Mouse (Mus musculus) embryonic facial prominence, embryonic 11.5 days (tissue): ENCODE measurements around the gene Ighmbp2. TPM values are rescaled to one million over a fixed set of nuclear protein-coding genes. Genes with fewer than 3 reads are reported as not detected.
A peak's percentile ranks its signal among the peaks of the same experiment; 100 is the strongest.

Experiments
- ATAC-seq: fragments of 200-750 bp; cut with Nextera tagmentation; replicated peaks from 2 replicates; pipeline ENCODE4 v1.8.0; 2017; ENCODE audit warnings: low read depth; ENCODE audit not compliant: insufficient number of reproducible peaks, low FRiP score, low TSS enrichment
- DNase-seq: peaks from one replicate; pipeline ENCODE4 v3.0.0-alpha.2; 2015; ENCODE audit warnings: low spot score
- H3K27ac ChIP-seq: fragments of 300-500 bp; sonication (generic); replicated peaks from 2 replicates; pipeline ENCODE4 v1.5.1; 2014; ENCODE audit warnings: mild to moderate bottlenecking, low read depth, low read length, control low read depth
- H3K27me3 ChIP-seq: fragments of 300-500 bp; sonication (generic); 2 replicates; pipeline ENCODE4 v1.6.1; 2014; ENCODE audit warnings: mild to moderate bottlenecking, low read length, moderate library complexity, mixed read lengths; ENCODE audit not compliant: control insufficient read depth, insufficient read depth
- H3K36me3 ChIP-seq: fragments of 300-500 bp; sonication (generic); replicated peaks from 2 replicates; pipeline ENCODE4 v1.6.1; 2014; ENCODE audit warnings: low read depth, mild to moderate bottlenecking, low read length, moderate library complexity, mixed read lengths; ENCODE audit not compliant: control insufficient read depth, insufficient read depth
- H3K4me1 ChIP-seq: fragments of 300-500 bp; sonication (generic); 2 replicates; pipeline ENCODE4 v1.6.1; 2014; ENCODE audit warnings: low read length, mixed read lengths; ENCODE audit not compliant: control insufficient read depth, insufficient read depth
- H3K4me2 ChIP-seq: fragments of 300-500 bp; sonication (generic); 2 replicates; pipeline ENCODE4 v1.6.1; 2014; ENCODE audit warnings: low read depth, mild to moderate bottlenecking, control low read depth, low read length, moderate library complexity
- H3K4me3 ChIP-seq: fragments of 300-500 bp; sonication (generic); 2 replicates; pipeline ENCODE4 v1.5.1; 2014; ENCODE audit warnings: low read depth, low read length, control low read depth
- H3K9ac ChIP-seq: fragments of 300-500 bp; sonication (generic); replicated peaks from 2 replicates; pipeline ENCODE4 v1.6.1; 2014; ENCODE audit warnings: mild to moderate bottlenecking, control low read depth, low read length
- H3K9me3 ChIP-seq: fragments of 300-500 bp; sonication (generic); replicated peaks from 2 replicates; pipeline ENCODE4 v1.6.1; 2016; ENCODE audit warnings: mild to moderate bottlenecking, low read length, inconsistent platforms, mixed read lengths; ENCODE audit not compliant: control insufficient read depth
- WGBS: fragments of 180-500 bp; shearing (Covaris S2); extraction: QIAGEN DNeasy Blood & Tissue Kit; methylation state at CpG from one replicate; pipeline ENCODE4 v1.1.7; 2014; 5-methylcytosine and 5-hydroxymethylcytosine counted together
- polyA plus RNA-seq: library from polyadenylated mRNA; unstranded; fragments of >200 nt; fragmentation: Nextera tagmentation; extraction: Ambion mirVana; gene quantifications from 2 replicates; pipeline ENCODE4 v1.2.1, GENCODE M21; 2014

Ighmbp2 gene
- polyA plus RNA-seq, 1 experiment from 2014 or later: 6.0 TPM

DNA sequence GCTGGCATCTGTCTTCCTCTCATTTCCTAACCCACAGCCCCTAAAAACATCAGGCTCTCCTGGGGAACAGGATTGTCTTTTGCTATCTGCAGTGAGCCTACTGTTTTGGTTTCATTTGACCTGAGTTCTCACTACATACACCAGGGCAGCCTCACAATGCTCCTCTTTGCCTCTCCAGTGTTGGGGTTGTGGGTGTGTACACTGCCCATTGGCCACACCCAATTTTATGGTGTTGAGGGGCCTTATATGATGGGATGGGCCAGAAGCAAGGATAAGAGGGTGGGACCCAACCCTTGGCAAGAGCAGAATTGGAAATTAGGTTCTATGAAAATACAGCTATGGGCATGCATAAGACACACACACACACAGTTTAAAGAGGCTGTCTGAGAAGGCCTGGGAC lies 14.2 kb upstream of the Ighmbp2 start:
- no peak overlapping the region for H3K9ac ChIP-seq
- no peaks in the 10 kb centered on the region for H3K36me3 ChIP-seq
- no peak overlapping the region for H3K4me2 ChIP-seq
- no peak for DNase-seq
- H3K9me3 ChIP-seq: no peaks in the 10 kb centered on the region
- H3K4me1 ChIP-seq: no peaks in the 10 kb centered on the region
- H3K4me3 ChIP-seq: no peak overlapping the region
- ATAC-seq: no peak
- H3K27ac ChIP-seq: no peak overlapping the region
- H3K27me3 ChIP-seq: no peaks in the 10 kb centered on the region

DNA sequence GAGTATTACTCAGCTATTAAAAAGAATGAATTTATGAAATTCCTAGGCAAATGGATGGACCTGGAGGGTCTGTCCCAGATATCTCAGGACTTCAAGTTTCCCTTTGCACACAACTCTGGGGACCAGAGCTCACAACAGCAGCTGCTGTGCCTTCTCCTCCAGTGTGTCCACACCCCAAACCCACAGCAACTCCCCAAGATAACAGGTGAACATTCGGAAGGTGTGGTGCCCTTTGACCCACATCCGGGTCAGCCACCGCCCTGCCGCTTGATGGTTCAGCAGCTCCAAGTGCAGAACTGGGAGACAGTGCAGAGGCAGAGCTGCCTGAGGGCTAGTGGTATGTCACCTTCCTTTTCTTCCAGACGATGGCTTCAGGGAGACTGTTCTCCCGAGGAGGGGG lies 12.4 kb upstream of the Ighmbp2 start:
- WGBS: 89% methylated on average over 6 of the region's 6 CpGs

DNA sequence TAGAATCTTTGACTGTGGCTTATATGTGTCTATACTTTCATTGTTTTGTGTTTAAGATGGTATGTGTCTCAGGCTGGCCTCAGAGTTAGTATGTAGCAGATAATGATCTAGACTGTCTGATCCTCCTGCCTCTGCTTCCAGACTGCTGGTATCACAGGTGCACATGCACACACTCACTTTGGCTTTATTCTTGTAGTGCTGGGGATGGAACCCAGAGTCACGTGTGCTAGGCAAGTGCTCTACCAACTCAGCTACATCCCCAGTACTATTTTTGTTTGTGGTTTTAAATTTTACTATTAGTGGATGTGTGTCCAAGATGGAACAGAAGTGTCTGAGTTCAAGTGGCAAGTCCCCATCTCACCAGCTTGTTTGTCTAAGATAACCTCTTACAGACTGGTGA lies 10.2 kb upstream of the Ighmbp2 start:
- Histone ChIP-seq H3K4me2 (no peak overlapping the region), H3K4me1 (no peaks in the 10 kb centered on the region), H3K4me3 (no peak overlapping the region), H3K9me3 (no peaks in the 10 kb centered on the region), H3K36me3 (peaks cover 8% of the 10 kb centered on the region), H3K27ac (no peak overlapping the region), H3K27me3 (no peaks in the 10 kb centered on the region), H3K9ac (no peak overlapping the region)
- ATAC-seq (no peak), DNase-seq (no peak)
- 89% methylated on average over 1 of the region's 1 CpGs for WGBS

More for the DNA sequence above, 12.4 kb upstream of the Ighmbp2 start:
- Histone ChIP-seq H3K9me3 (no peaks in the 10 kb centered on the region), H3K4me3 (no peak overlapping the region), H3K27me3 (no peaks in the 10 kb centered on the region), H3K4me2 (no peak overlapping the region), H3K9ac (no peak overlapping the region), H3K36me3 (no peaks in the 10 kb centered on the region; the same call in 1 of the 2 replicates), H3K4me1 (no peaks in the 10 kb centered on the region), H3K27ac (no peak overlapping the region)
- ATAC-seq: no peak
- DNase-seq: no peak

DNA sequence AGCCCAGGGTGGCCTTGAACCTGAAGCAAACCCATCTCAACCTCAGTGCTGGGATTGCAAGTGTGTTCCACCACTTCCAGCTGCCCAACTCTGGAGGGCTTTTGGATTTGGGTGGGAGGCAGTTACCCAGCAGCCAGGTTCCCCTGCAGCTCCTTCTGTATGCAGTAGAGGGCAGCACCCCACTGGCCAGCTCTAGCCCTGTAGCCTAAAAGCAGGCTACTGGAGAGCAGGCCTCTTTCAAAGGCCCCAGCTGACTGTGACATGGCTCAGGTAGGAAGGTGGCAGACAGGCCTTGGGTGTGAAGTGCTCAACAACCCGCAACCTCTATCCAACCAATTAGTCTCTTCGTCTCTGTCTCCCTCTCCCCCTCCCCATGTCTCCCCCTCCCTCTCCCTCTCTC lies 9.2 kb upstream of the Ighmbp2 start:
- DNase-seq: peak; percentile 61
- no peaks in the 10 kb centered on the region for H3K9me3 ChIP-seq
- H3K36me3 ChIP-seq: peaks cover 8% of the 10 kb centered on the region
- H3K4me3 ChIP-seq: no peak overlapping the region
- H3K9ac ChIP-seq: no peak overlapping the region
- peak; percentile 63; the same call in 1 of the 2 replicates for ATAC-seq
- no peak overlapping the region for H3K4me2 ChIP-seq
- H3K4me1 ChIP-seq: no peaks in the 10 kb centered on the region
- H3K27me3 ChIP-seq: no peaks in the 10 kb centered on the region
- WGBS: 85% methylated on average over 2 of the region's 2 CpGs
- no peak overlapping the region for H3K27ac ChIP-seq

DNA sequence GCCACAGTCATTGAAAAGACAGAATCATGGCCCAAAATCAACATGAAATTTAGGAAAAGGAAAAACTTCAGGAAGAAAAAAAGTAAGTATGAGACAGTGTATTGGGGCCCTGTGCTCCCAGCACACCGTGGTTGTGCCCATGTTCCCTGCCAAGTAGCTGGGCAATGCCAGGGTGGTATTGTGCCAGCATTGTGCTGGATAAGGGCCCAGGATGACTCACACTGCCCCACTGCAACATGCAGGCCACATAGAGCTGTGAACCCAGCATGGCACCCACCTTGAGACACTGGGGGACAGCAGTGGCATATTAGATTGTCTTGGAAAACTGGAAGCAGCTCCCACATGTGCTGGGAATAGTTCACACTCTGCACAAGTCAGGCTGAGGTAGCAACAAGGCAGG lies 6.2 kb upstream of the Ighmbp2 start:
- peaks cover 8% of the 10 kb centered on the region for H3K36me3 ChIP-seq
- no peak for ATAC-seq
- WGBS: 89% methylated on average over 1 of the region's 1 CpGs

DNA sequence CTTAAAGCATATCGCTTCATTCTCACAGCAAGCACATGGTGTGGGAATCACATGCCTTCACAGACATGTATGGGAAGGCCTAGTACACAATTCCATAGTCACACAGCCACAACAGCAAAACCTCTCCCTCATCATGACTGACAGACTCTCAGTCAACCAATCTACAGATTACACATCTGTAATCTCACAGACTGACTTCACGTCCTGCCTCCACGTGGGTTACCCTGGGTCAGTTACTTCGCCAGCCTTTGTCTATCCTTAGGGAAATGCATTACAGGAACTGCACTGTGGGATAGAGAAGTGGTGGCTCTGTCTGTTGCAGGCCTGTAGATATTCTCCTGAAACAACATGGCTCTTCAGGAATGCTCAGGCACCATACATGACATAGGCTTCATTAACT lies 931 bp downstream of the Ighmbp2 start:
- peak overlapping the region; percentile 81 for H3K4me3 ChIP-seq
- H3K27ac ChIP-seq: no peak overlapping the region

More for the DNA sequence above, 6.2 kb upstream of the Ighmbp2 start:
- no peak overlapping the region for H3K4me2 ChIP-seq
- no peaks in the 10 kb centered on the region for H3K4me1 ChIP-seq
- DNase-seq: no peak
- no peak overlapping the region for H3K27ac ChIP-seq
- H3K9ac ChIP-seq: no peak overlapping the region
- H3K9me3 ChIP-seq: no peaks in the 10 kb centered on the region
- H3K27me3 ChIP-seq: no peaks in the 10 kb centered on the region
- H3K4me3 ChIP-seq: no peak overlapping the region

DNA sequence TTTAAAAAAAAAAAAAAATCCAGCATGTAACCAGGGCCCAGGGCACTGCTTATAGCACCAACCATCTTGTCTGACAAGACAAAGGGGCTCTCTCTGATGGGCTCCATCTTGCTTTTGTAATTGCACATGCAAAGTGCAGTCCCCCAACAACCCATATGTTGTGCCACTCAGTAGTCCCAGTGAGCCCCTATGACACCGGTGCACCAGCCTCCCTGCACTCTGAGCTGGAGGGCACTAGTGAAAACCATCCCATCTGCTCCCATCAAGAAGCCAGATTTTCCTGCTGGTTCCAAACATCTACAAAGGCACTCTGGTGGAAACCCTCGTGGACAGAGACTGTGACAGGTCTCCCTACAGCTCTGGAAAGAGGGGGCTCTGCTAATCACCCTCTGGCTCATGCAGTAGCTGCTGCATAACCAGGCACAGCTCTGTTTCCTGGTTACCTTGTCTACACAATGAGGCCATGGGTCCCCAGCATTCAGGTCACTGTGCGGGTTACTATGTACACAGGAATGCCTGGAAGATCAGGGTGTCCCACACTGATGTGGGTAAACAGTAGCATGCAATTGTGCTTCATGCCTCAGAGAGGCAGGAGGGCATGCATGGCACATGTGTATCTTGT lies 7.0 kb downstream of the Ighmbp2 start:
- ATAC-seq: no peak
- H3K4me1 ChIP-seq: no peaks in the 10 kb centered on the region
- no peak overlapping the region for H3K27ac ChIP-seq
- no peaks in the 10 kb centered on the region for H3K9me3 ChIP-seq
- no peak overlapping the region for H3K4me3 ChIP-seq
- H3K27me3 ChIP-seq: no peaks in the 10 kb centered on the region
- 89% methylated on average over 3 of the region's 3 CpGs for WGBS
- no peak overlapping the region for H3K9ac ChIP-seq
- no peak for DNase-seq
- H3K36me3 ChIP-seq: peaks cover 8% of the 10 kb centered on the region
- no peak overlapping the region for H3K4me2 ChIP-seq

More for the DNA sequence above, 931 bp downstream of the Ighmbp2 start:
- peak overlapping the region; percentile 81 for H3K9ac ChIP-seq
- no peak for ATAC-seq
- no peaks in the 10 kb centered on the region for H3K27me3 ChIP-seq
- 73% methylated on average over 4 of the region's 4 CpGs for WGBS
- peak overlapping the region; percentile 54 for H3K4me2 ChIP-seq
- H3K4me1 ChIP-seq: no peaks in the 10 kb centered on the region
- H3K36me3 ChIP-seq: peaks cover 2% of the 10 kb centered on the region
- no peak for DNase-seq
- H3K9me3 ChIP-seq: no peaks in the 10 kb centered on the region

DNA sequence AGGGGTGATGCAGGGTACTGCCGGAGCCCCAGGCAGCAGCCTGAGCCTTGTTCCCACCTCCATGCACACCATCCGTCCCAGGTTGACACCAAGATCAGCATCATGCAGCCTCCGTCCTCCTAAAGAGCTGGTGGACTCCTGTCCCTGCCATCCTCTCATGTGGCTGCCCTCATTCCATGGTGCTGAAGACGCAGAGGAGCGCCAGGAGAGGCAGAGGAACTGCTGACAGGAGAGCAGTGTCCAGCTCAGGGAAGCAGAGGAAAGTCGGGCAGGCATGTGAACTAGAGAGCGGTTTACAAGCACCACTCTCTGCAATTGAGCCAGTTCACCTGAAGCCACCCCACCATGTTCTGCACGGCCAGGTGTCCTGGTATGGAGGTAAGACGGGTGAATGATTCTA lies 9.5 kb downstream of the Ighmbp2 start:
- no peak overlapping the region for H3K9ac ChIP-seq
- no peaks in the 10 kb centered on the region for H3K27me3 ChIP-seq
- no peaks in the 10 kb centered on the region for H3K4me1 ChIP-seq
- H3K36me3 ChIP-seq: peaks cover 8% of the 10 kb centered on the region
- no peak overlapping the region for H3K4me3 ChIP-seq
- H3K27ac ChIP-seq: no peak overlapping the region
- DNase-seq (no peak), ATAC-seq (no peak)
- H3K9me3 ChIP-seq: no peaks in the 10 kb centered on the region
- no peak overlapping the region for H3K4me2 ChIP-seq
- WGBS: 90% methylated on average over 9 of the region's 9 CpGs
